Mouse (Mus musculus): ENCODE results near the gene Emilin3.
"Not testable (repeated sequence)": the region's sequence is repeated elsewhere in the genome, so short reads cannot be mapped to it uniquely, and the experiment has no call there.

Emilin3 gene

GRCm38 (mm10) chr2:160912231-160912671, at the start of gene Emilin3:
TSS of gene Emilin3 (minus strand) at chr2:160912328.
- DNase-seq (ENCODE audit: low read depth, low spot score) = no peak

GRCm38 (mm10) chr2:160960956-160961646, 49.0 kb upstream of the Emilin3 start:
- DNase-seq (ENCODE audit: low read depth, low spot score) = no peak

GRCm38 (mm10) chr2:160959901-160960300, 47.8 kb upstream of the Emilin3 start:
- no peak for DNase-seq (ENCODE audit: low read depth, low spot score)

GRCm38 (mm10) chr2:160958737-160959136, 46.6 kb upstream of the Emilin3 start:
- DNase-seq (ENCODE audit: low read depth, low spot score) = no peak

- DNase-seq (ENCODE audit: low read depth, low spot score) = not testable (repeated sequence)
These were observed 45.7 kb upstream of the Emilin3 start for GRCm38 (mm10) chr2:160957801-160958200.

GRCm38 (mm10) chr2:160957307-160957706, 45.2 kb upstream of the Emilin3 start:
- not testable (repeated sequence) for DNase-seq (ENCODE audit: low read depth, low spot score)

- no peak for DNase-seq (ENCODE audit: low read depth, low spot score)
These were observed 43.2 kb upstream of the Emilin3 start for GRCm38 (mm10) chr2:160955331-160955730.

- DNase-seq (ENCODE audit: low read depth, low spot score) = no peak
These were observed 42.4 kb upstream of the Emilin3 start for GRCm38 (mm10) chr2:160954541-160954940.

- no peak for DNase-seq (ENCODE audit: low read depth, low spot score)
These were observed 41.2 kb upstream of the Emilin3 start for GRCm38 (mm10) chr2:160953131-160953873.

- DNase-seq (ENCODE audit: low read depth, low spot score) = no peak
These were observed 39.5 kb upstream of the Emilin3 start for GRCm38 (mm10) chr2:160951595-160951994.

GRCm38 (mm10) chr2:160942443-160942842, 30.3 kb upstream of the Emilin3 start:
- no peak for DNase-seq (ENCODE audit: low read depth, low spot score)

- no peak for DNase-seq (ENCODE audit: low read depth, low spot score)
These were observed 29.0 kb upstream of the Emilin3 start for GRCm38 (mm10) chr2:160940930-160941709.

GRCm38 (mm10) chr2:160934451-160934850, 22.3 kb upstream of the Emilin3 start:
- no peak for DNase-seq (ENCODE audit: low read depth, low spot score)

GRCm38 (mm10) chr2:160933890-160934289, 21.8 kb upstream of the Emilin3 start:
- DNase-seq (ENCODE audit: low read depth, low spot score) = no peak

- DNase-seq (ENCODE audit: low read depth, low spot score) = no peak
These were observed 20.9 kb upstream of the Emilin3 start for GRCm38 (mm10) chr2:160932981-160933380.

GRCm38 (mm10) chr2:160932325-160932724, 20.2 kb upstream of the Emilin3 start:
- DNase-seq (ENCODE audit: low read depth, low spot score) = no peak

- no peak for DNase-seq (ENCODE audit: low read depth, low spot score)
These were observed 19.2 kb upstream of the Emilin3 start for GRCm38 (mm10) chr2:160931378-160931777.

GRCm38 (mm10) chr2:160925203-160925602, 13.1 kb upstream of the Emilin3 start:
- DNase-seq (ENCODE audit: low read depth, low spot score) = no peak

GRCm38 (mm10) chr2:160921285-160921684, 9.2 kb upstream of the Emilin3 start:
- DNase-seq (ENCODE audit: low read depth, low spot score) = no peak

- DNase-seq (ENCODE audit: low read depth, low spot score) = no peak
These were observed 6.7 kb upstream of the Emilin3 start for GRCm38 (mm10) chr2:160918930-160919215.

GRCm38 (mm10) chr2:160918154-160918929, 6.2 kb upstream of the Emilin3 start:
- no peak for DNase-seq (ENCODE audit: low read depth, low spot score)

- DNase-seq (ENCODE audit: low read depth, low spot score) = no peak
These were observed 5.2 kb upstream of the Emilin3 start for GRCm38 (mm10) chr2:160917313-160917712.

Measured in CD4-positive helper T cell, adult 2 months (primary cell).